Mouse (Mus musculus): ENCODE data around the gene Ecpas. TPM values are rescaled to one million over a fixed set of nuclear protein-coding genes. Genes with fewer than 3 reads are reported as not detected.

Gene Ecpas
- polyA plus RNA-seq, 1 experiment from 2014 or later = 14.9 TPM

DNA sequence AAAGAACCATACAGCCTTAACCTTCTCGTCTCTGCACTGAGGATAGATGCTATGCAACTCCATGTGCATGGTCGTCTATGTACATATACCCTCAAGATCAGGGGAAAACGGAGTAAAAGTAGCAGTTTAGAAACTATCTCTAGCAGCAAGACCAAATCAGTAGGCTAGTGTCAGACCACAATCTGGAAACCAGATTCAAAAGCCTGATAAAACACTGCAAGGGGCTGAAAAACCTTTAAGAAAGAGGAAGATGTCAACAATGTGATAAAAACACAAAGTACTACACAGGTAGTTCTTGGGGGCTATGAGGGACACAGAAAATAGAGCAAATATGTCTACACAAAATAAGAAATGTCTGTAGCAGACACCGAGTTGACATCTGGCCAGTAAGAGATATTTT lies 38.2 kb downstream of the Ecpas start:
- Histone ChIP-seq H3K27ac (no peak overlapping the region), H3K4me3 (replicated peaks) (no peak overlapping the region), H3K36me3 (peaks cover 36% of the 10 kb centered on the region), H3K4me2 (no peak overlapping the region), H3K9ac (no peak overlapping the region), H3K9me3 (replicated peaks) (no peaks in the 10 kb centered on the region), H3K27me3 (no peaks in the 10 kb centered on the region), H3K4me1 (replicated peaks) (no peaks in the 10 kb centered on the region)
- ATAC-seq (ENCODE audit: low read depth) (no peak), DNase-seq (no peak)
- 62% methylated on average over 4 of the region's 4 CpGs for WGBS (ENCODE audit: insufficient replicate concordance)

- ATAC-seq (ENCODE audit: low read depth) (no peak), DNase-seq (no peak)
- H3K4me1 ChIP-seq (replicated peaks) = no peaks in the 10 kb centered on the region
- no peak overlapping the region for H3K4me2 ChIP-seq
- H3K9ac ChIP-seq = no peak overlapping the region
- 89% methylated on average over 6 of the region's 6 CpGs for WGBS (ENCODE audit: insufficient replicate concordance)
- no peak overlapping the region for H3K27ac ChIP-seq
- no peaks in the 10 kb centered on the region for H3K9me3 ChIP-seq (replicated peaks)
- no peak overlapping the region for H3K4me3 ChIP-seq (replicated peaks)
- H3K27me3 ChIP-seq = no peaks in the 10 kb centered on the region
- H3K36me3 ChIP-seq = peaks cover 25% of the 10 kb centered on the region
Observed at GRCm38 (mm10) chr4:58867242-58867641, 45.3 kb downstream of the Ecpas start.

DNA sequence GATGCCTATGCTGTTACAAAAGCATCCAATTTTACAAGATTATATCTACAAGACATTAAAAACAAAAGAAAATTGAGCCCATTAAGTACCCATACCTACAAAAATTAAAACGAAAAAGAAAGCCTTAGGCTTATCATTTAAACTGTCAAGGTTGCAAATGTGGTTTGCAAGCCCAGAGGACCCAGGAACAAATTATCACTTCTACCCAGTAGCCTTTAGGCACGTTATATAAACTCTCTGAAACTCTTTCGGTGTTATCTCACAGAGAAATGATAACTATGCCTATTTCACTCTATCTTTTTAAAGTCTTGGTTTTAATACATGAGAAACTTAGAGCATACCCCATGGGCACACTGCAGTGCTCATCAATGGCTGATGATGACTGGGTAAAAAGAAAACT lies 79.6 kb downstream of the Ecpas start:
- H3K4me1 ChIP-seq (replicated peaks) = peaks cover 10% of the 10 kb centered on the region
- no peak overlapping the region for H3K4me2 ChIP-seq
- H3K27me3 ChIP-seq = no peaks in the 10 kb centered on the region
- 0 out of 2 replicates have a peak, but pooled peaks have one; percentile 61 for ATAC-seq (ENCODE audit: low read depth)
- WGBS (ENCODE audit: insufficient replicate concordance) = 14% methylated on average over 3 of the region's 3 CpGs
- no peak overlapping the region for H3K4me3 ChIP-seq (replicated peaks)
- peaks cover 41% of the 10 kb centered on the region for H3K36me3 ChIP-seq
- no peak overlapping the region for H3K27ac ChIP-seq
- H3K9me3 ChIP-seq (replicated peaks) = no peaks in the 10 kb centered on the region
- no peak overlapping the region for H3K9ac ChIP-seq
- no peak for DNase-seq

GRCm38 (mm10) chr4:58825921-58826320 lies 86.6 kb downstream of the Ecpas start:
- H3K27me3 ChIP-seq = no peaks in the 10 kb centered on the region
- no peak overlapping the region for H3K27ac ChIP-seq
- no peaks in the 10 kb centered on the region for H3K4me1 ChIP-seq (replicated peaks)
- no peak for ATAC-seq (ENCODE audit: low read depth)
- H3K4me3 ChIP-seq (replicated peaks) = no peak overlapping the region
- DNase-seq = no peak
- H3K9me3 ChIP-seq (replicated peaks) = no peaks in the 10 kb centered on the region
- WGBS (ENCODE audit: insufficient replicate concordance) = 77% methylated on average over 4 of the region's 4 CpGs
- no peak overlapping the region for H3K4me2 ChIP-seq
- no peak overlapping the region for H3K9ac ChIP-seq
- H3K36me3 ChIP-seq = peaks cover 57% of the 10 kb centered on the region

DNA sequence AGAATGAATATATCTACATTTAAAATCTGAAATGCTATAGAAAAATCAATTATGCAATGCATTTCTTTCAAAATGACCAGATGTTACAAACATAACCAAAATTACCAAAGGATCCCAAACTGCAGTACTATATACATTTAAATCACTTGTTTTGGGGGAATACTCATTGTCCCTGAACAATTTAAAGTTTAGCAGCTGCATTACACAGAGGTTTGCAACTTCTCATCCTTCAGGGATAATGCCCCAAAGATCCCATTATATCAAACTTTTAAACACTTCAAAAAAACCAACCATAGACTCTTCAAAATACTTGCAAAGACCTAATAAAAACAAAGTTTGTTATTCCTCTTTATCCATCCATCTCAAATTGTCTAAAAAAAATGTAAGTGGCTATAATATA lies 124.9 kb downstream of the Ecpas start, which contains the start of gene Olfr267:
Gene Olfr267 (minus strand): TSS at position 101 of the 400 bp plus-strand sequence.
- Histone ChIP-seq H3K27me3 (no peaks in the 10 kb centered on the region), H3K36me3 (no peaks in the 10 kb centered on the region), H3K4me2 (no peak within 1 kb of the TSS), H3K9me3 (replicated peaks) (no peaks in the 10 kb centered on the region), H3K4me3 (replicated peaks) (no peak within 1 kb of the TSS), H3K9ac (no peak within 1 kb of the TSS), H3K4me1 (replicated peaks) (no peaks in the 10 kb centered on the region), H3K27ac (no peak within 1 kb of the TSS)
- ATAC-seq (ENCODE audit: low read depth) = no peak
- no peak for DNase-seq

GRCm38 (mm10) chr4:58786659-58787058 lies 125.9 kb downstream of the Ecpas start:
- Histone ChIP-seq H3K27ac (no peak overlapping the region), H3K9me3 (replicated peaks) (no peaks in the 10 kb centered on the region), H3K4me3 (replicated peaks) (no peak overlapping the region), H3K27me3 (no peaks in the 10 kb centered on the region), H3K4me2 (no peak overlapping the region), H3K4me1 (replicated peaks) (no peaks in the 10 kb centered on the region), H3K9ac (no peak overlapping the region), H3K36me3 (no peaks in the 10 kb centered on the region)
- DNase-seq (no peak), ATAC-seq (ENCODE audit: low read depth) (no peak)
- 56% methylated on average over 3 of the region's 3 CpGs for WGBS (ENCODE audit: insufficient replicate concordance)

DNA sequence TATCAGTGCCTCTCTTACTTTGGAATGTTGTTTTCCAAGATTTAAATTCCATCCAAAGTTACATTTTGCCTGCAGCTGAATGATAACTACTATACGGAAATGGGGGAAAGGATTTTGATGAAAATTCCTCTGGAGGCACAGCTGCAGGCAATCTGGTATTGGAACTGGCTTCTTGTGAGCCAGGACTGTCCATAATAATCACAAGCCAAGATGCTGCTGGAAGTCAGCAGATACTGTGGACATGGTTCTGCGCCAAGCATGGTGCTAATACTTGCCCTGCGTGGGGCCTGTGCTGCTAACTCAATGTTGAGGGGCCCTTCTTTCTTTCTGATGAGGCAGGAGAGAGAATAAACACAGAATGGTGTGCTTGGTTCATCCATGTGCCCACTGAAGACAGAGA lies 149.1 kb downstream of the Ecpas start:
- Histone ChIP-seq H3K9me3 (replicated peaks) (no peaks in the 10 kb centered on the region), H3K4me3 (replicated peaks) (no peak overlapping the region), H3K9ac (no peak overlapping the region), H3K4me1 (replicated peaks) (no peaks in the 10 kb centered on the region), H3K27me3 (no peaks in the 10 kb centered on the region), H3K27ac (no peak overlapping the region), H3K36me3 (no peaks in the 10 kb centered on the region), H3K4me2 (no peak overlapping the region)
- ATAC-seq (ENCODE audit: low read depth) (no peak), DNase-seq (no peak)
- WGBS (ENCODE audit: insufficient replicate concordance) = 76% methylated on average over 3 of the region's 3 CpGs

GRCm38 (mm10) chr4:58749510-58749909 lies 163.0 kb downstream of the Ecpas start:
- no peaks in the 10 kb centered on the region for H3K4me1 ChIP-seq (replicated peaks)
- H3K27me3 ChIP-seq = no peaks in the 10 kb centered on the region
- no peaks in the 10 kb centered on the region for H3K36me3 ChIP-seq
- no peaks in the 10 kb centered on the region for H3K9me3 ChIP-seq (replicated peaks)
- no peak overlapping the region for H3K4me3 ChIP-seq (replicated peaks)
- ATAC-seq (ENCODE audit: low read depth) = no peak
- WGBS (ENCODE audit: insufficient replicate concordance) = 40% methylated on average over 2 of the region's 2 CpGs
- no peak for DNase-seq
- no peak overlapping the region for H3K27ac ChIP-seq
- no peak overlapping the region for H3K4me2 ChIP-seq
- H3K9ac ChIP-seq = no peak overlapping the region

DNA sequence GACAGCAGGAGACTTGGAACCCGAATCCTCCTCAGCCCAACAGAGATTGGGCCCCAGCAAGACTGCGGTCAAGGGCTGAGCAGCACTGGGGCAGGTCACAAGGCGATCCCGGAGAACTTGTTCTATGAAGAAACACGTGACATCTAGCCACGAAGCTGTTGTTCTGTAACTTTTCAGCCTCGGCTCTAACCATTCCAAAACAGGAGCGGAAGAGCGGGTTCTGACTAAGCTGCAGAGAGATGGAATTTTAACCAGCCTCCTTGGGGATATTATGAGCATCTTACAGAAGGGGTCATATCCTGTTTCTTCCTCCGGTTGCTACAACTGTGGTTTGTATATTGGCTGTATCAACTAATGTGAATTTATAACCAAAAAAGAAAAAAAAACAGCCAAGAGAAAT lies 163.4 kb downstream of the Ecpas start:
- Histone ChIP-seq H3K4me1 (replicated peaks) (no peaks in the 10 kb centered on the region), H3K36me3 (no peaks in the 10 kb centered on the region), H3K4me3 (replicated peaks) (no peak overlapping the region), H3K27ac (no peak overlapping the region), H3K9me3 (replicated peaks) (no peaks in the 10 kb centered on the region), H3K4me2 (no peak overlapping the region), H3K9ac (no peak overlapping the region), H3K27me3 (no peaks in the 10 kb centered on the region)
- ATAC-seq (ENCODE audit: low read depth) = no peak
- 59% methylated on average over 10 of the region's 10 CpGs for WGBS (ENCODE audit: insufficient replicate concordance)
- no peak for DNase-seq

Other genes with a start within 250 kb of the Ecpas start
- gene Olfr267, start 125.0 kb downstream of the Ecpas start, polyA plus RNA-seq (2015; fragmentation: Nextera tagmentation; extraction: Ambion mirVana) = not detected in 2 replicates
- 0.03 and 0.06 TPM in 2 replicates for gene Zkscan16, start 30.9 kb upstream of the Ecpas start, polyA plus RNA-seq (2015; fragmentation: Nextera tagmentation; extraction: Ambion mirVana)
- 18.1 and 19.6 TPM in 2 replicates for gene Ptgr1, start 74.4 kb upstream of the Ecpas start, polyA plus RNA-seq (2015; fragmentation: Nextera tagmentation; extraction: Ambion mirVana)
- gene Dnajc25, start 82.3 kb upstream of the Ecpas start, polyA plus RNA-seq (2015; fragmentation: Nextera tagmentation; extraction: Ambion mirVana) = 7.7 and 8.0 TPM in 2 replicates
- gene Gm20503, start 90.5 kb upstream of the Ecpas start, polyA plus RNA-seq (2015; fragmentation: Nextera tagmentation; extraction: Ambion mirVana) = 8.0 and 9.3 TPM in 2 replicates
- gene Gng10, start 122.3 kb upstream of the Ecpas start, polyA plus RNA-seq (2015; fragmentation: Nextera tagmentation; extraction: Ambion mirVana) = 34.7 and 40.6 TPM in 2 replicates
- gene AI481877, start 226.2 kb upstream of the Ecpas start, polyA plus RNA-seq (2015; fragmentation: Nextera tagmentation; extraction: Ambion mirVana) = not detected in 2 replicates

Data from liver, embryonic 13.5 days (tissue).